Mouse (Mus musculus): ENCODE results near the gene Zfp131.
A peak's percentile ranks its signal among the peaks of the same experiment; 100 is the strongest.

Zfp131 gene

DNA sequence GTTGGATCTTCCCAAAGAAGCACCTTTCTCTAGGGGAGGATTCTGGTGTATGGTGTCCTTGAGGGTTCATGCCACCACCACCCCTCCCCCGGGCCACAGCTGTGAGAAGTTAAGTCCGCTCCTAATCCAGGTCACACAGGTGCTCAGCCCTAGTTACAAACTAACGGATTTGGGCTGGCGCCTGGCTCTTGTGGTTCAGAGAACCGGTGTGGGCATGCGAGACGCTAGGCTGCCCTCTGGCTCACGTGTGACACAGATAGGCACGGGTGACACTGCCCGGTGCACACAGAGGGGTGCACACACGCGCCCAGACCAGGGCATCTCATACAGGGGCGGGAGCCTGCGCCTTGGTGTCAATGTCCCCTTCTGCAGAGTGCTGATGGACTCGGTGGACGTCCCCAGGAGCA is 35.5 kb downstream of the Zfp131 start:
- peak; percentile 46 to 55 for DNase-seq (ENCODE audit: low spot score in 2 of 2)

DNA sequence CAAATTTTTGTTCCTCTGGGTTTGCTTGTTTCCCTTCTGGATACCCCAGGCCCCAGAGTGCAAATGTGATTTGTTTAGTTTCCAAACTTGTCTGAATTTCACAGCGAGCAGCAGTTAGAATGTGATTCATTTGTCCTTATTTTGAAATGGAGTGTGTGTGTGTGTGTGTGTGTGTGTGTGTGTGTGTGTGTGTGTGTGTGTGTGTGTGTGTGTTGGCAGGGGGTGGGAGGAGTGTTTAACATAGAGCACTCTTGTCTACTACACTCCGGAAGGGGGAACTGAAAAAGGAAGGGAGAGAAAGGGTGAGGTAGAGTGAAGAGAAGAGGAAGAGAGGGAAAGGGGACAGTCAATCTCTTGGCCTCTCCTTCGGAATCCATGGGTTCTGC is 36.1 kb downstream of the Zfp131 start:
- DNase-seq (ENCODE audit: low spot score in 2 of 2): no peak

DNA sequence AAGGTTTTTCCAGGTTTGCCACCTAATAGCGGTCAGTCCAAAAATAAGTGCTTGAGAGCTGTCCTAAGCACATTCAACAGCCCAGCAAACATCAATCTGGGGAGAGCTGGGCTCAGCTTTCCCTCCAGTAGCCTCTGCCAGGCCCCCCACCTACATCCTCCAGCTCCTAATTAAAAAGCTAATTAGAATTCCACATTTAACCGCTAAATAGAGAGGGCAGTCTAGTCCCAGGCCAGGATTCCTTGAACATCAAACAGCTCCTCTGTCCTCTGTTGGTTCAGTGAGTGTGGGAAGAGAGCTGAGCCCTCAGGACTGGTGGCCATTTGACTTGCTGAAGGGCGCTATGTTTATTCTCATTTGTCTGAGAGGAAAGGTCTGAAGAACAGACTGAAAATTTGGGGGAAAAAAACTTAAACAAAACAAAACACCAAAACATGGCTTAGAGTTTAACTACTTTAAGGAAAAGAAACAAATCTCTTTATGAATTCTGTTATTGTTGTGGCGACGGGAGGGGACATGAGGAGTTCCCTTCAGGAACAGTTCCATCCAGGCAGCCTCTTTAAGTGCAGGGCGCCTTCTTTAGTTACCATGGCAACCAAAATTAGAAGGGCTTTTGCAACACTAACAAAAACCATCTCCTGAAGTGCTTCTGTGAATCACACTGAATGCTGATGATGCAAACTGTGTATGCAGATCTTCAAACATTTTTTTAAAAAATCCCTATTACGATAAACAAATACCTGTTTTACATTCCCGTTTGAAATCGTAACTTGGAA is 36.6 kb downstream of the Zfp131 start:
- peak; percentile 38 to 54 for DNase-seq (ENCODE audit: low spot score in 2 of 2)

DNA sequence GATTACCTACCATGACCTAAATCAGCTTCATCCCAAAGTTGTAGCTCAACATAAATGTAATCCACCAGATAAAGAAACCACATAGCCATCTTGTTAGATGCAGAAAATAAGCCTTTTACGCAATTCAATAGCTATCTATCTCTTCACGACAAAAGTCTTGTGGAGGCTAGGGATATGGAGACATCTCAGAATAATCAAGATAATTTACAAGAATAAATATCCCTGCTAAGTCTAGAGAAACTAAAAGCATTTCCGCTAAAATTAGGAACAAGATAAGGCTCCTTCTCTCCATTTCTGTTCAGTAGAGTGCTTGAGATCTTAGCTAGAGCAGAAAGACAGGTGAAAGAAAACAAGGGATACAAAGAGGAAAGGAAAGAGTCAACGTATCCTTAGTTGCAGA is 43.8 kb downstream of the Zfp131 start:
- DNase-seq (ENCODE audit: low spot score in 2 of 2): no peak

DNA sequence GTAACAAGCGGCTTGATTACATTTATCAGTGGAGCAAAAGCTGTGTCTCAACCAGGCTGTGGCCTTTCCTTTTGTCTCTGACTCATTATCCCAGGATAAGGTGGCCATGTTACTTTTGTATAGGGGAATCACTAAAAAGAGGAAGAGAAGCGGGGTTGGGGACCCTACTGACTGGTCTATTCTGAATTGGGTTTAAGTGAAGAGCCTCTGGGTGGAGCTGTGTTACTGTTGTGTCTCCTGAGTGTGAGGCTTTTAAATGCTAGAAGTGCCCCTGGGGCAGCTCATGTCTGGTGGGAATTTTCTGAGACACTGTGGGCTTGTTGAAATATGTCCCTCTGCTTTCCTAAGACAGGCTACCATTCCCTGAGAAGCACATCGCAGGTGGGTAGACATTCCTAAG is 47.2 kb downstream of the Zfp131 start:
- no peak for DNase-seq (ENCODE audit: low spot score in 2 of 2)

DNA sequence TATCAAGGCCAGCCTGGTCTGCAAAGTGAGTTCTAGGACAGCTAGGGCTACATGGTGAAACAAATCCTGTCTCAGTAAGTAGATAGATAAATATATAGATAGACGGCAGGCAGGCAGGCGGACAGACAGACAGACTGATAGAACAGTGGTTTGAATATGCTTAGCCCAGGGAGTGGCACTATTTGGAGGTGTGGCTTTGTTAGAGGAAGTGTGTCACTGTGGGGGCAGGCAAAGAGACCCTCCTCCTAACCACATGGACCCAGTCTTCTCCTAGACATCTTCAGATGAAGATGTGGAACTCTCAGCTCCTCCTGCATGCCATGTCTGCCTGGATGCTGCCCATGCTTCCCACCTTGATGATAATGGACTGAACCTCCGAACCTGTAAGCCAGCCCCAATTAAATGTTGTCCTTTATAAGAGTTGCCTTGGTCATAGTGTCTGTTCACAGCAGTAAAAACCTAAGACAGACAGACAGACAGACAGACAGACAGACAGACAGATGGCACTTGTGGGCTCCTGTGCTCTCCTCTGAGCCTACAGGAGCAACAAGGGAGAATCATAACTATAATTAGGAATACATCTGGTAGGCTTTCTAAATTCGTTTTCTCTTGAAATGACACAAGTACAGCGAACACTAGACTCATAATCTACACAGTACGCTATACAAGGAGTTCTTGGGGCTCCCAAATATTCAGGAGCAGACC is 47.8 kb downstream of the Zfp131 start:
- DNase-seq (ENCODE audit: low spot score in 2 of 2): no peak

DNA sequence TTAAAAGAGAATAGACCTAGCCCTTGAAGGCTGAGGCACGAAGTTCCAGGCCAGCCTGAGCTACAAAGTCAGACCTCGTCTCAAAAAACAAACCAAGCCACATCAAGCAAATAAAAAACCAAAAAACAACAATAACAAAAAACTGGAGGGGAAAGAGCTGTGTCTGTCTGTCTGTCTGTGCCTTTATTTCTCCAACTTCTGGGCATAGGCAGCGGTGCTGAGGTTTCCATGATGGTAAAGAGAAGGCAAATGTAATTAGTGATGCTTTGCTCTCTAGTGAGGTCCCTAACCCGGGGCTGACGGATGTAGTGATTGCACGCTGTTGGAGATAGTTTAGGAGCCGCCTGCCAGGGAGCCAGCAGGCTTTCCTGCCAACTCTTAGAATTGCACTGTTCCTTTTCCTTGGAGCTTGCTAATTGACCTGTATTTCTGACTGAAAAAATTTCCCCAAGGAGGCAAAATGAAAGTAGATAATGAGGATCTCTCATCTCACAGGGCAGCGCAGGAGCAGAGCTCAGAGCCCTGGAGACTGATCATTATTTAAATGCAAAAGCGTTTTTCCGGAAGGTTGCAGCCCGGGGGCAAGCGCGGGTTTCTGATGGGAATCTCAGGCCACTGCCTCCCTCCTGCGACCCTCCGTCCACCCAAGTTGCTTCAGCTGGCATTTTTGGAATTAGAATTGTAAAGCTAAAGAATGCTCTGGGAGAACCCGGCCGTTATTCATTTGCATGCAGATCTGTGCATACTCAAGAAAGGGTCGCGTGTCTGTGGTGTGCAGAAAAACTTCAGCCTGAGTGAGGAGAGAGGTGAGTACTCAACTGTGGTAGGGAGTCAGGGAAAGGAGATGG is 49.1 kb downstream of the Zfp131 start:
- no peak for DNase-seq (ENCODE audit: low spot score in 2 of 2)

DNA sequence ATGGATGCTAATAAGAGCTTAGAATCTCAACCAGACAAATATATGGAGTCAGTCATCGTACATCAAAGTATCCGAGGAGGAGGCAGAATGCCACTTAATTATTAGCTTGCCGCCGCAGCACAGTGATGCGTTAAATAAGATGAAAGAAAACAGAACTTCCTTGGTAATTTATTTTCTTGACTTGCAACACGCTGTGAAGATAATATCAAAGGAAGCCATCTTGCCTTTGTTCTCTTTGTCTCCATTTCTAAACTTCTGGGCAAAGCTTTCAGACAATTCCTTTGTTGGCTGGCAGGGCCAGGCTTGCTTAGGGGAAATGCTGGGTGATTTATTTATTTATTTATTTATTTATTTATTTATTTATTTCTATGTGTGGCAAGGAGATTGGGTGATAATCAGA is 59.2 kb downstream of the Zfp131 start:
- no peak for DNase-seq (ENCODE audit: low spot score in 2 of 2)

DNA sequence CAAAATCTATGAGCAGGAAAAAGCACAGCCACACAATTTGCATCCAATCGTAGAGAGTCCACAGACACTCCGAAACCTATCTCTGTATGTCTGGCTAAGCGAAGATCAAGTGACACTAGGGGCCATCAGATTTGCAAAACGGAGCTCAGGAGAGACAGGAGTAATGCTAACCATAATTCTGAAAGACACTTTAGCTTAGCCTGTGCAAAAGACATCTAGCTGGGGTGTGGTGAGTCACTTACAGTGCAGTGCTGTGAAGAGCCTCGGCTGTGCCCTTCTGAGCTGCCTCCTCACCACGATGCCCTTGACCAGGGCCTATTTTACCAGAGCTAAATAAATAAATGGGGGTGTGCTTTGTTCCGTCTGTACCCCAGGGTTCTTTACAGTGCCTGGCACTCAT is 61.3 kb downstream of the Zfp131 start:
- DNase-seq (ENCODE audit: low spot score in 2 of 2): no peak

DNA sequence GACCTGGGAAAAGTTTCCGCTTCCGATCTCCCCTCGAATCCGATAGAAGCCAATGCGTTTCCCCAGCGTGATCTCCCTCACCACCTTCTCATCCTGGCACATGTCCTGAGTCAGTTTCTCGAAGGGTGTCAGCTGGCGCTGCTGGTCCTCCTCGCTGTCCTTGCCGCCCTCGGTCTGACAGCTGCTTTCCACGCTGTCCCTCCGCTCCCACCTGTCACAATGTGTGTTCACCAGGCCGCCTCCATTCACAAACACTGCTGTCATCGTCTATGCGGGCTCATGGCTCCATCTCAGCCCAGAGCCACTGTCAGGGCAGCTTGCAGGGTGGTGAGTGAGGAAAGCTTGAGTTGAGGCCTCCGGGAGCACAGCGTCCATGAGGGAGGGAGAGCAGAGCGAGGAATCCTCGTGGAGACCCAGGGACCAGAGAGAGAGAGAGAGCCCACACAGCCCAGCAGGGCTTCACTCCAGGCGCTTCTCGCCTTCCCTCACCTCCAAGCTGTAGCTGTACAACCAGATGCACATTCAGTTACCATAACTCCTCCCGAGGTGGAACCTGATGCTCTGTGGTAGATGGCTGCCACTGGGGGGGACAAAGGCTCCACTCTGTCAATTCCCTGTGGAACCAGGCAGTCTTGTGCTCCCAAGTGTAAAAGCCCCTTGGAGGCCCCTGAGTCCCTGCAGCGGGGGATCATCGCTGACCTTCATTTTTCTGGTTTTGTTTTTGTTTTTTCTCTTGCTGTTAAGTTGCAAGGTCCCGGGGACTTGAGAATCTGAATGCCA is 62.9 kb downstream of the Zfp131 start:
- no peak for DNase-seq (ENCODE audit: low spot score in 2 of 2)

DNA sequence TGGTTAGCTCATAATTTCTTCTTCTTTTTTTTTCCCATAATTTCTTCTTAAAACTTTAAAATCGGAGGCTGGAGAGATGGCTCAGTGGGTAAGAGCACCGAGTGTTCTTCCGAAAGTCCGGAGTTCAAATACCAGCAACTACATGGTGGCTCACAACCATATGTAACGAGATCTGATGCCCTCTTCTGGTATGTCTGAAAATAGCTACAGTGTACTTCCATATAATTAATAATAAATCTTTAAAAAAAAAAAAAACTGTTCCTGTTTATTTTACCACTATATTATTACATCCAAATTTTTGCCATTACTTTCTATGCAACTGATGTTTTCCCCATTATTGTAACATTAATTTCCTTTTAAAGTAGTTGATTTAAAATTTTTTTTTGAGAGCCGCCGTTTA is 66.1 kb downstream of the Zfp131 start:
- no peak for DNase-seq (ENCODE audit: low spot score in 2 of 2)

DNA sequence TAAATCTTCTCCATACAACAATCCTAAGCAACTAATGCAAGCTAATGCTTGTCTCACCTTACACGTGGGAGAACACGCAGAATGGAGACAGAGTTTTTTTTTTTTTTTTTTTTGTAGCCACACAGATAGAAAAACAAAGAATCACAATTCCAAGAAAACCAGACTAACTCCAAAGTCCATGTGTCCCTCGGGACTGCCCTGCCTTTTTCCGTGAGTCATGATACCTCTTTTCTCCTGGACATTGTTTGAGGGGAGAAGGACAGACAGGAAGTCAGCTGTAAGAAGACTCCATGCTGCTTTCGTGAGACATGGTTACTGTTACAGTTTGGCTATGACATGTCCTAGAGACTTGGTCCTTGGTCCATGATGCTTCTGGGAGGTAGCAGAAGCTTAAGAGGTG is 67.3 kb downstream of the Zfp131 start:
- DNase-seq (ENCODE audit: low spot score in 2 of 2): no peak

DNA sequence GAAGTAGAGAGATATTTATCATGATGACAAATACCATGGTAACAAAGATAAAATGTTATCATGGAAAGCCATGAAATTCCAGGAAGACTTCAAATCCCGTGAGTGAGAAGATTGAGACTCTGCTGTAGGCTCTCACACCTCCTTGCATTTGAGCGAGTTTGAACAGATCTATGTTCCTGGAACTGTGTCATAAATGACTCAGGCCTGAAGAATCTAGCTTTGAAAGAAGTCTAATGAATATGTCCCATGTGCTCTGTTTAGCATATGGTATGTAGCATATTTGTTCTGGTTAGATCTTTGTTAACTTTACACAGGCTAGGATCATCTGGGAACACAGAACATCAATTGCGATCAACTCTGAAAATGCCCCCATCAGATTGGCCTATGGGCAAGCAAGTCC is 68.2 kb downstream of the Zfp131 start:
- no peak for DNase-seq (ENCODE audit: low spot score in 2 of 2)

DNA sequence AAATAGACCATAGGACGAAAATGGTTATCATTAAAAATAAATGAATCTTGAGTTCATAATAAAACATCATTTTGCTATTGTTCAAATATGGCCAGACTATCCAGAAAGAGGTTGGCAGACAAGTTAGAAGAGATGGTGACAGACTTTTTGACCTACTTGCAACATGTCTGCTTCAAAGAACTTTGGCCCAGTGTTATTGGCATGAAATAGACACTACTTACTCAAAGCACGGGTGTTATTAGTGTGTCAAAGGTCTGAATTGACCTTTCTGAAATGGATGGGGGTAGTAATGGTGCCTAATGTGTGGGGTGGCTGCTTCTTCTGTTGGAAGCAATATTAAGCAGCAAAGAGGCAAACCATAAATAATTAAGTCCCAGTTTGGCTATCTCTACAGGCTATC is 74.6 kb downstream of the Zfp131 start:
- DNase-seq (ENCODE audit: low spot score in 2 of 2): no peak
